ENCODE assay signal across 9 mouse cellular contexts in the genomic region with DNA sequence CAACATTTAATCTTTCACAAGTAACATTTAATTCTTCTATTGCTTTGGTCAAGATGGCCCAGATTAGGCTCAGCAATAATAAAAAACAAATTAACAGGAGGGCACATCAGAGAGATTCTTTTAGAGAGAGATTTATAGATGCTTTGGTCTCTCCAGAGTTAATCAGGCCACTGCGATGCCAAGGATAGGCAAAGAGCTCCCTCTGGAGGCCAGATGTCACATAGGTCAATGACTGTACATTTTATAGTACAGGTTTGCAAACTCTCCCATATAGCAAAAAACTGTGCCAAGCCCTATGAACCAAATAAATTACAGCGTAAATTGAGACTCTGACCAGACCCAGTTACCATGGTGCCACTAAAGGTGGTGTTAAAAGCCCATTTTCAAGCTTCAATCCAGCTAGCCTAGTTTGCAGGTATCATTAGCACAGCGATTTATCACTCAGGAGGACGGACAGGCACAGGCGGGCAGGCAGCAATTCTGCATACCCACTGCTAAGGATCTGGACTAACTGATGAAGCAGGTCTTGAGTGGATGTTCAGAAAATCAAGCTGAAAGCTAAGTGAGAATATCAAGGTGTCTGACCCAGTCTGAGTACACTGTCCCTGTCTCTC. TPM values are rescaled to one million over a fixed set of nuclear protein-coding genes. Genes with fewer than 3 reads are reported as not detected.
DNase-seq lines count a peak whose midpoint lies in the region; ATAC-seq lines count a peak whose summit lies in the region.
"Had no signal": no experiment of that assay in that cellular context is flagged by ENCODE, and none has a peak within 500 bp of the region (broad histone marks: within the 10 kb centered on the region; RNA-seq: fewer than 3 reads in every experiment).

No protein-coding gene starts in this region.

- 60% methylated on average over 5 of the region's 5 CpGs for WGBS in forebrain, embryonic 16.5 days
- WGBS in hindbrain, embryonic 15.5 days = 58% methylated on average over 5 of the region's 5 CpGs

- peak; percentile 51 for DNase-seq in MN1 (ENCODE audit: low spot score)
- DNase-seq in layer of hippocampus, postnatal 25 days (ENCODE audit: extremely low spot score in 1 of 2, low spot score in 1 of 2) = peak; percentile 19 to 67
- peak; percentile 83 for DNase-seq in lung, postnatal 36 days
- peak; percentile 48 for DNase-seq in retina, postnatal 7 days (ENCODE audit: low read depth, low spot score)
- DNase-seq in thymus, postnatal 4 days = peak; percentile 79

- no peak overlapping the region for H3K27ac ChIP-seq in forebrain, embryonic 16.5 days (ENCODE audit: low read length)
- H3K27ac ChIP-seq in hindbrain, embryonic 15.5 days (replicated peaks) = no peak overlapping the region
- H3K27ac ChIP-seq: heart, embryonic 13.5 days had no signal

- peak; percentile 86 for ATAC-seq in cerebellum, adult (ENCODE audit: insufficient number of reproducible peaks, low FRiP score, low TSS enrichment)
- ATAC-seq in forebrain, embryonic 16.5 days = peak; percentile 89
- ATAC-seq in hindbrain, embryonic 15.5 days (ENCODE audit: low FRiP score, low read depth) = peak; percentile 85

- H3K9ac ChIP-seq in forebrain, embryonic 16.5 days (replicated peaks; ENCODE audit: low read depth, low read length) = no peak overlapping the region
- no peak overlapping the region for H3K9ac ChIP-seq in hindbrain, embryonic 15.5 days
- H3K9ac ChIP-seq: heart, embryonic 13.5 days had no signal

- H3K36me3 ChIP-seq in forebrain, embryonic 16.5 days (ENCODE audit: control insufficient read depth, insufficient read depth) = no peaks in the 10 kb centered on the region
- no peaks in the 10 kb centered on the region for H3K36me3 ChIP-seq in hindbrain, embryonic 15.5 days
- H3K36me3 ChIP-seq: heart, embryonic 13.5 days had no signal

- H3K9me3 ChIP-seq in forebrain, embryonic 16.5 days (ENCODE audit: control insufficient read depth, low read length) = no peaks in the 10 kb centered on the region
- H3K9me3 ChIP-seq in hindbrain, embryonic 15.5 days = no peaks in the 10 kb centered on the region
- H3K9me3 ChIP-seq: heart, embryonic 13.5 days had no signal

- no peak overlapping the region for H3K4me2 ChIP-seq in forebrain, embryonic 16.5 days (ENCODE audit: low read length)
- no peak overlapping the region for H3K4me2 ChIP-seq in hindbrain, embryonic 15.5 days
- H3K4me2 ChIP-seq: heart, embryonic 13.5 days had no signal

- no peaks in the 10 kb centered on the region for H3K27me3 ChIP-seq in forebrain, embryonic 16.5 days (replicated peaks; ENCODE audit: control insufficient read depth, insufficient read depth, low read length)
- no peaks in the 10 kb centered on the region for H3K27me3 ChIP-seq in hindbrain, embryonic 15.5 days
- H3K27me3 ChIP-seq: heart, embryonic 13.5 days had no signal

- no peaks in the 10 kb centered on the region for H3K4me1 ChIP-seq in forebrain, embryonic 16.5 days (replicated peaks; ENCODE audit: control insufficient read depth, insufficient read depth, low read length)
- H3K4me1 ChIP-seq in hindbrain, embryonic 15.5 days (replicated peaks) = no peaks in the 10 kb centered on the region

- H3K4me3 ChIP-seq in forebrain, embryonic 16.5 days (replicated peaks; ENCODE audit: low read length) = no peak overlapping the region
- no peak overlapping the region for H3K4me3 ChIP-seq in hindbrain, embryonic 15.5 days
- H3K4me3 ChIP-seq: heart, embryonic 13.5 days had no signal

RNA-seq across cellular contexts. Expression of gene Gcsam, which starts 20.3 kb away (rescaled TPM):
- polyA plus RNA-seq in forebrain, embryonic 16.5 days (2015; fragmentation: Nextera tagmentation; extraction: Ambion mirVana) = 0.07 TPM in 1 of 2 replicates, not detected in the other
- polyA plus RNA-seq in hindbrain, embryonic 15.5 days (2015; fragmentation: Nextera tagmentation; extraction: Ambion mirVana) = not detected in 2 replicates
- not detected for total RNA-seq in layer of hippocampus, postnatal 25 days (2021)
- polyA plus RNA-seq: heart, embryonic 13.5 days had no signal

RNA-seq across cellular contexts. Expression of gene BC016579, which starts 23.4 kb away (rescaled TPM):
- polyA plus RNA-seq in forebrain, embryonic 16.5 days (2015; fragmentation: Nextera tagmentation; extraction: Ambion mirVana) = not detected in 2 replicates
- polyA plus RNA-seq in hindbrain, embryonic 15.5 days (2015; fragmentation: Nextera tagmentation; extraction: Ambion mirVana) = not detected in 2 replicates
- total RNA-seq in layer of hippocampus, postnatal 25 days (2021) = under 1 TPM in 1 of 2 experiments, not detected in 1; 0.32 TPM
- polyA plus RNA-seq: heart, embryonic 13.5 days had no signal
